32 mouse cellular contexts compared by ENCODE assay signal in the genomic region with DNA sequence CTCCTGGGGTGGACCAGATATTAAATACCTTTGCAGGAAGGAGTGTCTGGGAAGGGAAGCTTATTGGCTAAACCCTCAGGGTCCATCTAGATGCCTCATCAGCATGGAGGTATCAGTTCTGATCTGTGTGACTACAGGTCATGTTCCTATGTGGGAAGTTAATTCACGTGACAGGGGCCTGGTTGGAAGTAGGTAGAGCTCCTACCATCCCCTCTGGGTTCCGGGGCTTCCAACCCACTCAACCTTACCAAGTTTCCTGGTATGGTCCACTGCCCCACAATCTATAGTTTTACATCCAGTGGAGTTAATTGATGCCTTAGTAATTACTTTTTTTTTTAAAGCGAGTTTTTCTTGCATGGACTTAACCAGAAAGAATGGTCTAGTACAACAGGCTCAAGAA.
"Had no signal": no experiment of that assay in that cellular context is flagged by ENCODE, and none has a peak within 500 bp of the region (broad histone marks: within the 10 kb centered on the region; RNA-seq: fewer than 3 reads in every experiment).

No protein-coding gene starts in this region.

- H3K4me3 ChIP-seq: limb, embryonic 10.5 days; limb, embryonic 12.5 days; limb, embryonic 13.5 days; limb, embryonic 15.5 days; liver, embryonic 12.5 days; liver, embryonic 13.5 days; liver, embryonic 15.5 days; lung, embryonic 15.5 days; megakaryocyte, embryonic 14.5 days; midbrain, embryonic 10.5 days; midbrain, embryonic 12.5 days; midbrain, embryonic 13.5 days; midbrain, embryonic 15.5 days; myocyte; neural tube, embryonic 12.5 days had no signal

- H3K9ac ChIP-seq: limb, embryonic 12.5 days; limb, embryonic 13.5 days; limb, embryonic 15.5 days; liver, embryonic 12.5 days; liver, embryonic 13.5 days; liver, embryonic 14.5 days; liver, embryonic 15.5 days; liver, postnatal 0 days; lung, embryonic 14.5 days; lung, embryonic 15.5 days; midbrain, embryonic 12.5 days; midbrain, embryonic 13.5 days; midbrain, embryonic 15.5 days; neural tube, embryonic 12.5 days had no signal

- H3K27me3 ChIP-seq: limb, embryonic 13.5 days; limb, embryonic 15.5 days; lung, embryonic 15.5 days; megakaryocyte, embryonic 14.5 days; midbrain, embryonic 15.5 days; neural tube, embryonic 12.5 days had no signal

- ATAC-seq: liver, embryonic 12.5 days; liver, postnatal 0 days; lung, postnatal 0 days; midbrain, embryonic 13.5 days; midbrain, embryonic 15.5 days; midbrain, embryonic 16.5 days had no signal

- H3K27ac ChIP-seq: limb, embryonic 10.5 days; limb, embryonic 12.5 days; limb, embryonic 13.5 days; limb, embryonic 15.5 days; liver, embryonic 12.5 days; liver, embryonic 13.5 days; liver, embryonic 14.5 days; liver, embryonic 15.5 days; lung, embryonic 15.5 days; macrophage; midbrain, embryonic 12.5 days; midbrain, embryonic 13.5 days; midbrain, embryonic 15.5 days; neural tube, embryonic 12.5 days had no signal

- H3K4me2 ChIP-seq: limb, embryonic 12.5 days; limb, embryonic 13.5 days; limb, embryonic 15.5 days; liver, embryonic 11.5 days; liver, embryonic 12.5 days; liver, embryonic 13.5 days; liver, embryonic 15.5 days; lung, embryonic 14.5 days; lung, embryonic 15.5 days; midbrain, embryonic 11.5 days; midbrain, embryonic 12.5 days; midbrain, embryonic 13.5 days; midbrain, embryonic 15.5 days; neural tube, embryonic 12.5 days had no signal

- H3K4me1 ChIP-seq: liver, embryonic 12.5 days; liver, embryonic 13.5 days; liver, embryonic 15.5 days; megakaryocyte, embryonic 14.5 days had no signal

- H3K36me3 ChIP-seq: limb, embryonic 10.5 days; limb, embryonic 12.5 days; limb, embryonic 13.5 days; limb, embryonic 15.5 days; liver, embryonic 12.5 days; liver, embryonic 13.5 days; liver, embryonic 15.5 days; lung, embryonic 15.5 days; midbrain, embryonic 10.5 days; midbrain, embryonic 12.5 days; midbrain, embryonic 13.5 days; midbrain, embryonic 15.5 days; neural tube, embryonic 12.5 days had no signal

- DNase-seq: left cerebral cortex, postnatal 4 days; liver; liver, embryonic 13.5 days; liver, postnatal 0 days; lung, adult 18-20 months; lung, adult 2 months; lung, embryonic 14.5 days; lung, postnatal 10 days; lung, postnatal 14 days; lung, postnatal 36 days; lung, postnatal 4 days; midbrain, embryonic 14.5 days had no signal

- H3K9me3 ChIP-seq: limb, embryonic 10.5 days; limb, embryonic 12.5 days; limb, embryonic 13.5 days; limb, embryonic 15.5 days; liver, embryonic 12.5 days; liver, embryonic 13.5 days; liver, embryonic 15.5 days; lung, embryonic 15.5 days; megakaryocyte, embryonic 14.5 days; midbrain, embryonic 10.5 days; midbrain, embryonic 12.5 days; midbrain, embryonic 13.5 days; midbrain, embryonic 15.5 days; neural tube, embryonic 12.5 days had no signal
